Mouse (Mus musculus) embryo, embryonic 11.5 days (tissue): Measurements from ENCODE around the gene Cryzl2.

Experiments used
- DNase-seq: peaks from one replicate; pipeline ENCODE4 v3.0.0-alpha.2; 2012; ENCODE audit warnings: low read depth, low spot score

Gene Cryzl2

DNA sequence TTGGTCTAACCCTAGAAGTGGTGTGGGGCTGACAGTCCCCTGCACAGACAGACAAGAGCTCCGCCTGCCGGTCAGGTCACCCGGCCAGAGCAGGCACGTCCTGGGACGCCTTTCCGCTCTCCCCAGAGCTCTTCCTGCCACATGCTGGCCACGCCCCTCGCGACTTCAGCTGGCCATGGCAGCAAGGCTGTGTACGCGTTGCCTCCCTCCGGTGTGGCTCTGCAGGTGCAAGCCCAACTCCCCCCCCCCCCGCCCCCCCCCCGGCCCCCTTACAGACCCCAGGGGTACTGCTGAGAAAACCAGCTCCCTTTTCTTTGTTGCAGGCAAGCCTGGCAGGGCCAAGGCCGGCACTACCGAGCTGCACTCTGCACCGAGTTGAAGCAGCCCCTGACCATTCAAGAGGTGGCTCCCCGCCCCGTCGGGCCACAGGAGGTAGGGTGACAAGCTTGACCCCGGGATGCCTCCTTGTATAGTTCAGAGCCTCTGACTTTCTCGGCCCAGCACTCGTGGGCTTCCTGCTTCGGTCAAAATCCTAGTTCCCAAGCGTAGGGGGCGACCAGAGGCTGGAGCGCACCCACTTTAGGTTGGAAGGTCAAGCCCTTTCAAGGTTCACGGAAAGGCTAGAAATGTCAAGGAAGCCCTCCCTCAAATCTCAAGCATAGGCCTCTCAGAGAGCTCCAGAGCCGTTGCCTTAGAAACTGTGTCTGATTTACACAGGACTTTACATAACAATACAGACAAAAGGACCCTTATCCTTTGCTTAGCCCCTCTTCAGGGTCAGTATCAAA, at the start of gene Cryzl2:
TSS of gene Cryzl2 (plus strand) at position 157 of the 788 bp plus-strand sequence.
- DNase-seq, result peak; percentile 56

DNA sequence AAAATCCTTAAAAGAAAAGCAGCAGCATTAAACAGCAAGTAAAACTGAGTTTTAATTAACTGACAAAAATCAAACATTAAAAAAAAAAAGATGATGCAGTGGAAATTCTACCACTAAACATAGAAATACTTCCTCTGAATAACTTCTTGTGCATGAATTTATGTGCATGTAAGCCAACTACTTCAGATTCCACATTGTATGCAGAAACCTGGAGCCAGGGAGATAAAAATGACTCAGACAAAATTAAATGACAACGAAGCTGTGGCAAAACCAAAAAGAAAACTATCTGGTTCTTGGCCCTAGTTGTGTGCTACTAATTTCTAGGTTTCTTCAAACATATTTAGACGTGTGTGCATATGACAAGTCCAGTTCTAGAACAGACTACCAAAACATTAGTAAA, 48.7 kb upstream of the Cryzl2 start:
- no peak for DNase-seq

DNA sequence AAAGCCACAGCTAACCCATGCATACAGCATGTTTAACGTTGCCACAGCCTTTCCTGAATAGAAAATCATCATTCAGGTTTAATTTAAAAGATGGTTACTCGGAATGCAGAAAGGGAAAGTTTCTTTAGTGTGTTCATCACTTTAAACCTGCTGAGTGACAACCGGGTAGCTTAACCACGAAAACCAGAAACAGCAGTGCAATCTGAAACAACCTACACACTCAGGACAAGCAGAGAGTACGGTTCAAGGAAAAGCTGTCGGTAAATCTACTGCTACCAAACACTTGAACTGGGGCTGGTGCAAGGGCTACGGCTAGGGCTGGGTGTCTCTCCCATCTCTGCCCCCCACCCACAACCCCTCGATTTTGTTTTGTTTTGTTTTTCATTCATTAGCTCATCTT, 47.4 kb upstream of the Cryzl2 start:
- DNase-seq, result no peak

DNA sequence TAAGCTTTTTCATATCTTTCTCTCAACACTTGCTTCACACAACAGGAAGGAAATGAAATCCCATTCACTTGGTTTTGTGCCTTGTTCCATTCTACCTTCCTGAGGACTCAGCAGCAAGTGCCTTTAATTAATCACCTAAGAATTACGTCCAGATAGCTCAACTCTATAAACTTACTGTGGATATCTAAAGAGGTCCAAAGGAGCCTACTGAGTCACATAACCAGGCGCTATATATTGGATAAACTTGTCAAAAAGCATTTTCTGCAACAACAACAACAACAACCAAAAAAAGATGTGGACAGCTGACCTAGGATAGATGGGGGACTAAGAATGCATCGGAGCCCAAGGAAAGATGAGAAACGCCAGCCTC, 47.1 kb upstream of the Cryzl2 start:
- no peak for DNase-seq

DNA sequence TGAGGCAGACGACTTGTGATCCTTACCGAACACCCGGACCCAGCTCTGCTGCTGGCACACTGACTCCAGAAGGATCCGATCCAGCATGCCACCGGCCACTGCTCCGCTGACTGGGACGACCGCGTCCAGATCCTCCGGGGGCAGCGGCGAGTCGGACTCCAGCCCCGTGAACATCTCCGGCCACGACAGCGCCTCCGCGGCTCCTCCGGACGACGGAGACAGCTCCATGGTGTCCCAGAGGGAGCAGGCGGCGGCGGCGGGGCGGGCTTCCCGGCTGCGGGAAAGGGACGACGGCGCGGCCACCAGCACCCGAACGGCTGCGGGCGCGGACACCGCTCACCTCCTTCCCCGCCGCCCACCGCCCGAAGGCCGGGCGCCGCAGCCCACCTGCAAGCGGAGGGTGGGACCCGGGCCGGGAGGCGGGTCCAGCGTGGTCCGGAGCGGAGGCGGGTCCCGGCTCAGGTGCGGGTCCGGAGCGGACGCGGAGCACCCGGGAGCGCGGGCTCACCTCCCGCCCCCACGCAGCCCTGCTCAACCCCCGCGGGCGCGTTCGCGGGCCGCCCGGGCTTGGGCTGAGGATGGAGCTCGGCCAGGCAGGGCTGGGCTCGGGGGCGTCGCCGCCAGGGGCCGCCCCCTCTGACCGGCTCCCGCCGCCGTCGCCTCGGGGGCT, 46.5 kb upstream of the Cryzl2 start:
- no peak for DNase-seq

DNA sequence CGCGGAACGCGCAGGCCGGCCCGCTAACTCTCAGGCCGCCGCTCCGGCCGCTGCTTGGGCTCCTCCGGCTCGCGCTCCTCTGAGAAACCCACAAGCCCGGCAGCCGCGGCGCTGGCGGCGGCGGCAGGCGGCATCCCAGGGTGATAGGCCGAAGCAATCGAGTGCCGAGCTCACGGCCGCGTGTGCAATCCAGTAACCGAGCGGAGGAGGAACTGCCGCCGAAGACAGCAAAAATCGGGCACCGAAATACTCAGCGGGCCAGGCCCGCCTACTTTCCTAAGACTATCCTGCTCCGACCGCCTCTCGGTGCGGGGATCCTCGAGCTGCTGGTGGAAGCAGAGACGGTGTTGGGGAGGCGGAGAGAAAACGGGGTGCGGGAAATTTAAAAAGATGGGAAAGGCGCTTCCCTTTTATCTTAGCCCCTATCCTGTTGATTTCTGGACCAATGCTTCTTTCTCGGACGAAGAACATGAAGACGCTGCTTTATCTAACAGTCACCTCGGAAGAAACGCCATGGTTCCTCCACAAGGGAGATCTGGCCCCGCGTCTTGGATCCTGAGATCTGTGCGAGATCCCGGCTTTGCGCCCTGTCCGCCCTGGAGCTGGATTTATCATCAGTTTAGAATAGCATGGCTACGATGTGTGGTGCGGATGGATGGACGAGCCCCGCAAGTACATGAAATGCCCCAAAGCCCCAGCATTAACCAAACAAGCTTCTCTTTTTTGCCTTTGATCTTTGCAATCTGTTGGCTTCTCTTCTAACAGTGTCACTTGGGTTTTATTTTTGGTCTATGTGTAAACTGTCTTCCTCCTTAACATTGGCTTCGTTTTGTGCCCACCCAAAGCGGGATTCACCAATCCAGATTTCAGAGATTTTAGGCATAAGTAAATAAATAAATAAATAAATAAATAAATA, 45.7 kb upstream of the Cryzl2 start, which contains the start of gene Rasal2:
TSS of gene Rasal2 (minus strand) at position 142 of the 916 bp plus-strand sequence.
- DNase-seq, result peak; percentile 96

DNA sequence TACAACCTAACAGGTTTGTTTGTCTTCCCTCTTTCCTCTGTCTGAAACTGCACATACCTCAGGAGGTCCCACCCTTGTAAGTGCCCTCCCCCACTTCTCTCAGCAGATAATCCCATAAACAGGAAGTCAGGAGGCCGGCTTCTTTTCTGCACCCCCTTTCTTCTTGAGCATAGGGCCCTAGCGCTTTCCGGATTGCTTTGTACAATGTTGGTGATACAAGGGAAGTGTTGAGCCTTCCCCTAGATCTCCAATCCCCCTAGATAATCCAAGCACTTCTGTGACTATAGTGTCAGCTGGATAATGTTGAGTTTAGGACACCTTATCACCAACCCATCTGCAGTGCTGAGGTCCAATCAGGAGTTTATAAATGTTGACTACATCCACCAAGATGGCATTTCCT, 42.6 kb upstream of the Cryzl2 start:
- DNase-seq, result no peak

DNA sequence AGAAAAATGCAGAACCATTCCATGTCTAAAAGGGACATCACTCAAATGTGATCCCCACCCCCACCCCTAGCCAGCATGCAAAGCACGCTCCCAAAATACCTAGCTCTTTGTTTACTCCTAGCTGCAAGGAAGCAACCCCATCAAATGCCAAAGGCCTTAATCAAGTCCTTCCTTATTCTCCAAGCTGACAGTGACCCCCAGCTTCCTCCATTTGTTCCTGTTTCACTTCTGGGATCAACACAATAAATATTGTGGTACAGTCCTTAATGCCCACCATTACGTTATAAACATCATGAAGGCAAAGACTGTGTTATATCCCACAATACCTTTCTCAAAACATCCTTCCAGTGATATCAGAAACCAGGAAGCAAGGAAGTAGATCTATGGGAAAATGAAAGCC, 41.7 kb upstream of the Cryzl2 start:
- no peak for DNase-seq

DNA sequence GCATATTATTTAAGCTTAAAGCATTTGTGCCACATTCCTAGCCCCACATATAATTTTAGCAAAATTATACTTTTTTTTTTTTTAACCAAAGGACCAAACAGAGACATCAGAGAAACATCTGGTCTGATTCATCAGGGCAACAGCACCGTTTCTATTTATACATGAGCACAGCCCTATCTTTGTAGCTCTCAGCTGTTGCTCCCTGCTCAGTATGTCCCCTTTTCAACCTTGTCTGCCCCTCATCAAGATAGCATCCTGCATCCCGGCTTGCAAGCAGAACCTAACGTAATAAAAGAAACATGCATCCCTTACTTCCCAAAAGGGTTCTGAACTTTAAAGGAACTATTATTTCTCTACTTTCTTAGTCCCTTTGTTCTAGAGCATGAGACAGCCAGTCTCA, 41.0 kb upstream of the Cryzl2 start:
- no peak for DNase-seq

DNA sequence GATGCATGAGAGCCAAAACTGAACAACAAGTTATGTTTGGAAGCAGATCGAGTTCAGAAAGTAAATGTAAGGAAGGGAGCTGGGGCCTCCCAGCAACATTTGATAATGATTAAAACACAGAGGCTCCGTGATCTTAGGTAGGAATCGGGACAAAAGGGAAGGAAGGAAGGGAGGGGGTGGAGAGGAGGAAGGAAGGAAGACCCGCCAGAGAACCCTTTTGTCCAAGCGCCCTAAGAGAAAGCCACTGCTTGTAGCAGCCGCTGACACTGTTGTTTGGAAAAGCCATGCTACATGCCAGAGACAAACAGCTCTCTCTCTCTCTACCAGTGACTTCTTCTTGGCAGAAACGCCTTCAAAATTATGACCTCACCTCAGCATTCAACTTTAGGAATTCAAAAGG, 40.5 kb upstream of the Cryzl2 start:
- no peak for DNase-seq

DNA sequence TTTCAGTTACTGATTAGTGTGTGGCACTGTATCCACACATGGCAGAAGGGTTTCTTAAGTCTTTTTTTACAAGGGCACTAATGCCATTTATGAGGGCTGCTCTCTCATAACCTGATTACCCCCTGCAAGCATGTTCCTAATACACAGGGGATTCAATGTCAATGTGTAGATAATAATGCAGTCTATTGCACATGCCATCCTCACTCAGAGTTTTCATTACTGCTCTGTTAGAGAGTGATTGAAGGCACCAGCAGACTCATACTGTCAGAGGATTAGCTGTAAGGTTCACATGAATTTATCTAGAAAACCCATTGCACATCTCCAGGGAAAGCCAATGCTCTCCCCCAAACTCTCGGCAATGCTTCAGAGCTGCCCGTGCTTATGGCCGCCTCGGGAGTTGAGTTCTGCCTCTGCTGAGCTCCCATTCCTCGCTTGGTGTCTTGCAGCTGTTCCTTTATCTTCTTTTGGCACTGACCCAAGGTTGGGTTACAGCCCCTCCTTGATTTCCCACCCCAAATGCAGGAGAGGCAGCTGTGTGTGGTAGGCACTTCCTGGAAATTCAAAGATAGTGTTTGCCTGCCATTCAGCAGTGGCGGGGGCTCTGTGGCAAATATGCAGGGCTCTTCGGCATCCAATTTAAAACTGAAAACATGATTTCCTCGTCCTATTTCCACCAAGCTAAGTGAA, 32.5 kb upstream of the Cryzl2 start:
- DNase-seq, result no peak

DNA sequence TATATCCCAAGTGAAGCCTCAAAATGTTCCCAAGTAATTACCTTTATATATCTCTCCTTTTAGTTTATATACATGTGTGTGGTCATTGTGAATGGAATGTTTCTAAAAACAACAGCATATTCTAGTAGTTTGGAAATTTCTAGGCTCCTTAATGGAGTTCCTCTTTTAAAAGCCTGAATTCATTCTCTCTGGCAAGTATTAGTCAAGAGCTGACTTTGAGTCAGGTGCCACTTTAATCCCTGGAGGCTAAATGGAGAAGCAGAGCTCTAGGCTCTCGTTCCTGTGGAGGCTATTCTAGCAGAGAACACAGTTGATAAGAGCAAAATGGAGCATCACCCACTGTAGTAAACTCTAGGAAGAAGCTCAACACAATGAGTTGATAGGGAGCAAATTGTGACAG, 31.4 kb upstream of the Cryzl2 start:
- no peak for DNase-seq

DNA sequence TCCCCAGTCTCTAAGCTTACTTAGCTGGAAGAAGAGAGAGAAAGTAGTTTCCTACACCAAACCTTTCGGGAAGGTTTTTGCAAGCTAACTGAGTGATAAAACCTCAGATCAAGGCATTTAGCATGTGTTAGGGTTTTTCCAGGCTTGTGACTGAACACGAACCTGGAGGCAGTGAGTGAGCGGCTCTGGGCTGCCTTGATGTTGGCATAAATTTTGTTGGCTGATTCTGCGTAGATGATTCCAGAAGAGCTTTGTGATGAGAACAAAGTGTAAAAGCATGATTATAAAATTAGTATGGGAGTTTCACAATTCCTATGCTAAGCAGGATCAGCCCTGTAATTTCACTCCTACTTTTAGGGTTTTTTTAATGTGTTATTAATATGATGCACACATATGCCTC, 30.8 kb upstream of the Cryzl2 start:
- DNase-seq, result no peak

DNA sequence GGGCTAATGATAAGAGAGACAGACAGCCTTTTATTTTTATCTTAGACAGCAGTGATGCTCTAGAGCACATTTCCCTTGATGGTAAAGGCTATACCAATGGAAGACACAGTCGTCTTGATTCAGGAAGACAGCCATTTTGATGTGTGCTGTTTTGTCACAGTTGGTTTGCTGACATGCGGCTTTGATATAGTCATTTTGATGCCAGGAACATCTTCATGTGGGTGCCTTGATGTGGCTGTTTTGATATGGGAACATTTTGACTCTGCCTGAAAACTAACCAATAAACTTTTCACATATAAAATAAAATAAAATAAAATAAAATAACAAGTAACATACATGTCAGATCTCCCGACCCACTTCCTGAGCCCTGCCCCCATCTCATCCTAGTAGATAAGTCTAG, 30.0 kb upstream of the Cryzl2 start:
- DNase-seq, result no peak

DNA sequence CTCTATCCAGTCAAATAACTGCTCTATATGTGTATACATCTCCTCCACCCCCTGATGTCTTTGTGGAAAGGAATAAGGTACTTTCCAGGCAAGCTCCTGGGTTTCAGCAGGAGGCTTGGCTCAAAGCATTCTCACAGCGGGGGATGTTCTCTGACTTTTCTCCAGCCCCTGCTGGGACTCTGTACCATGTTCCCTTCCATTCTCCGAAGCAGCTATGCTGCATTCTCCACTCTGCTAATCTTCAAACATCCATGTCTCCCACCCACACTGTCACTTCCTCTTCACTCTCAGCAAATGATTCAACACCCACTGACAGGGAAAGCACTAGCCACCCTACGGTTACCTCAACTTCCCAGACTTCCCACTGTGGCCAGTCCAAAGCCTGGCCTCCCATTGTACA, 25.1 kb upstream of the Cryzl2 start:
- no peak for DNase-seq

DNA sequence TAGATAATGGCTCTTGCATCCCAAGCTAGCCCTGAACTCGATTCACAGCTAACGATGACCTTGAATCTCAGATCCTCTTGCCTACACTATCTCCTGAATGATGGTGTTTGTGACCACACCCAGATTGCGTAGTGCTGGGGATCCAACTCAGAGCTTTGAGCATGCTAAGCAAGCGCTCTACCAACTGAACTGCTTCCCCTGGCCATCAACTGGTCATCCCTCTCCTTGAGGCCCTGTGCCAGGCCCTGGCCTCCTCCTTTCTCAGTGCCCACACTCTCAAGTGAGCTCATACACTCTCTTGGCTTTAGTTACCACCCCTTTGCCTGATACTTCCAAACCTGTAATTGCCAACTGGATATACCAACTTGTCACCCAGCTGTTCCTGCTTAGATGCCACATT, 24.0 kb upstream of the Cryzl2 start:
- no peak for DNase-seq

DNA sequence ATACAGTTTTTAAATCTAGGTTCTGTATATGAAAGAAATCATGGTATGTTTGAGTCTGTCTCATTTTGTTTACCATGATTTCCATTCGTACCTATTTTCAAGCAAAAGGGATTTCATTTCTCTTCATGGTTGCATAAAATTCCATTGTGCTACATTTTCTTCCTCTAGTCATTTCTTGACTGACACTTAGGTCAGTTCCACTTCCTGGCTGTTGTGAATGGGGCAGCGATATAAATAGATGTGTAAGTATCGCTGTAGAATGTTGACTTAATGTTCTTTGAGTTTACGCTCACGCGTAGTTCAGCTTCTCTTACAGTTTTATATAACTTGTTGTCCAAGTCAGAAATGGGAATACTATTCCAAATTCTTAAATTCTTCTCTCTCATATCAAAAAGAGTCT, 22.5 kb upstream of the Cryzl2 start:
- no peak for DNase-seq

DNA sequence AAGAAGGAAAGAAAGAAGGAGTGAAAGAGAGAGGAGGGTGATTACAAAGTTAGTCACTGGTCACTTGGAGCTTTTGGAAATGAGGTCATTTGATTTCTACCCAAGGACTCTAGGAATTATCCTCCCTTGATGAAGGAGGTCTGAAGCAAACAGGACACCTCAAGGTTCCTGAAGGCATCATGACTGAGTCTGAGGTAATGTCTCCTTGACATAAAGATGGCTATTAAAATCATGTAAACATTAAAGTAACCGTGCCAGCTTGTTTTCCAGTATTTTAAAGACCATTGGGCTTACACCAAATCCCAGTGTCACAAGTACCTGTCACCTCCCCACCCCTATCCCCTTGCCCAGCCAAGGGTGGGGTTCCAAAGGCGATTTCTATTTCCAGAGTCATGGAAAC, 20.1 kb upstream of the Cryzl2 start:
- DNase-seq, result no peak

DNA sequence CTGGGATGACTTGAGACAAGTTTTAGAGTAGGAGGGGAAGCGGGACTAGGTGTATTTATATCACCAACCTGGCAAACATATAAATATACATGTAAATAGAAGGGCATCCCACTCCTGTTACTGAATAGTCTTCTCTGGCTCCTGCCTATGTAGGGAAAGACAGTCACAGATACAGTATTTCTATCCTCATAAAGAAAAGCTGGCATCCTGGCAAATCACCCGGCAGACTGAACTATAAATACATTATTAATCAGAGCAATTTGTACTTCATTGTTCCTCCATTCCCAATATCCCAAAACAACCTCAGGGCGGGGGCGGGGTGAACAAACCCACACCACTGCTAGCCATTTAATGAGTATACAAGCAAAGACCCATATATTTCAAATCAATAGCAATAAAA, 19.3 kb upstream of the Cryzl2 start:
- DNase-seq, result no peak

DNA sequence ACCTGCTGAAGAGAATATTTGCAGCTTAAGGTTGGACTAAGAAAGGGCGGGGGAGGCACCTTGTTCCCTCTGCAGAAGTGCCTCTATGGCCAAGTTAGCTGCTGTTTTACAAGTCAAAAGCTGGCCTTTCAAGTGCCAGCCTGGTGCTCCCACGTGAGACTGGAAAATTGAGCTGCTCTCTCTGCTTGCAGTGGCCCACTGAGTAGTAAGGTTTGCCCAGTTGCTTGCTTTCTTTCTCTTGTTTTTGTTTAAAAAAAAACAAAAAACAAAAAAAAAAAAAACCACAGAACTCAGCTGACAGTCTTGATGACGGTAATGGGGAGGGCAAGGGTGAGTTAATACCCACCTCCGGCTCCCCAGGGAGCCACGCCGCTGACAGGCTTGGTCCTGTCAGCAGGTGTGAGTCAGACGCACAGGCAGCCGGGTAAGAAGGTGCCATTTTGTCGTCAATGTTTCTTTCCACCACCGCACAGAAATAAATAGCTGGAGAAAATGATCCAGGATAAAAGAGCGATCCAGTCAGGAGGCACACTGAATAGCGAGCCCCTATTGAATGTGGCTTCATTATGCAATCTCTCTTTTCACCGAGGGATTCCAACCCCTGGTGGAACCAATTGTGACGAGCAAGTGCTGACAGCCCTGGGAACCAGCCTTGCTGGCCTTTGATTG, 18.3 kb upstream of the Cryzl2 start:
- DNase-seq, result no peak

DNA sequence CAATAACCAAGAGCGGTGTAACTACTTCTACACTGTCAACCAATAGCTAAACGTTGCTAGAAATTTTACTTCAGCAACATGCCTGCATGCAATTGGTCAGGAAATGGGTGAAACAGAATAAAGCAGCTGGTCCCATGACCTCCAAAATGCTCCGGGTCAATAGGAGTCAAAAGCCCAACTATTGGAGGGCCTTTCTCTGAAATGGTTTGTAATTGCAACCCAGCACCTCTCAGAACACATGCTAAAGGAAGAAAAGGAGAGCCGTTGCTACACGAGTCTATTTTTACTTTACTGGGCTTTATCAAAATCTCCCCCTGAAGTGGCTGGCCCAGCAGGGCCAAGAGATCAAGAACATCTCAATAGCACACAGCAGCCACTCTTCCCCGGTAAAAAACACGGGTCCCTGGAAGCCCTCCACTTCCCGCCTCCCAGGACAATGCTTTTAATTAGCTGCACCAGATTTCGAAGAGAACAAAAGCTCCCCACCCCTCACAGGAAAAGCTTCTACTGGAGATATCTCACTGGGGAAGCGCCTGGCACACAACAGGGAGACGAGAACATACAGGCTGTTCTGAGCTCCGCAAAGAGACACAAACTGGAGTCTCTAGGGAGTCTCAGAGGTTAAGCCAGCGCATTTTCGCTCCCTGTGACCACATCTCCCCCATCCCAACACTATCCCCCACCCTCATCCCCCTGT, 15.2 kb upstream of the Cryzl2 start:
- no peak for DNase-seq
